Comparison of ENCODE assay signal across 32 mouse cellular contexts in genomic region chr10:80094085-80094484, GRCm38 (mm10). TPM values are rescaled to one million over a fixed set of nuclear protein-coding genes. Genes with fewer than 3 reads are reported as not detected.
DNase-seq lines count a peak whose midpoint lies in the region; ATAC-seq and TF ChIP-seq lines count a peak whose summit lies in the region.
"Had no signal": no experiment of that assay in that cellular context is flagged by ENCODE, and none has a peak within 500 bp of the region (broad histone marks: within the 10 kb centered on the region; RNA-seq: fewer than 3 reads in every experiment).

No protein-coding gene starts in this region.

- H3K27ac ChIP-seq in kidney, adult 2 months (ENCODE audit: insufficient read depth, low read depth, low read length) = no peak overlapping the region
- no peak overlapping the region for H3K27ac ChIP-seq in liver, postnatal 0 days (ENCODE audit: low read depth)
- no peak overlapping the region for H3K27ac ChIP-seq in liver, embryonic 12.5 days
- H3K27ac ChIP-seq: forebrain, embryonic 15.5 days; heart, embryonic 13.5 days; midbrain, embryonic 12.5 days; neural tube, embryonic 12.5 days; stomach, postnatal 0 days had no signal

- no peak for TF ChIP-seq EP300 in liver, postnatal 0 days (IDR thresholded peaks at IDR 0.05; ENCODE audit: low read depth)

- TF ChIP-seq POLR2A in kidney, adult 2 months (IDR thresholded peaks at IDR 0.05; ENCODE audit: low read depth, low read length) = no peak

- TF ChIP-seq CTCF in kidney, adult 2 months (conservative IDR thresholded peaks at IDR 0.05; ENCODE audit: insufficient read depth, insufficient read length, low read depth, low read length) = no peak
- TF ChIP-seq CTCF in liver, postnatal 0 days (IDR thresholded peaks at IDR 0.05; ENCODE audit: low read depth) = no peak

- no peaks in the 10 kb centered on the region for H3K27me3 ChIP-seq in kidney, adult 2 months (replicated peaks; ENCODE audit: control insufficient read depth, insufficient read depth, low read length)
- H3K27me3 ChIP-seq in liver, postnatal 0 days (ENCODE audit: insufficient read depth, low read length) = no peaks in the 10 kb centered on the region
- no peaks in the 10 kb centered on the region for H3K27me3 ChIP-seq in liver, embryonic 12.5 days (replicated peaks)
- H3K27me3 ChIP-seq: forebrain, embryonic 15.5 days; heart, embryonic 13.5 days; megakaryocyte, embryonic 14.5 days; midbrain, embryonic 12.5 days; neural tube, embryonic 12.5 days; Patski had no signal

- WGBS in kidney, adult 2 months = 61% methylated on average over 6 of the region's 6 CpGs
- 91% methylated on average over 6 of the region's 6 CpGs for WGBS in liver, postnatal 0 days (ENCODE audit: insufficient replicate concordance)
- 84% methylated on average over 6 of the region's 6 CpGs for WGBS in liver, embryonic 12.5 days (ENCODE audit: insufficient replicate concordance)

- no peaks in the 10 kb centered on the region for H3K36me3 ChIP-seq in kidney, adult 2 months (ENCODE audit: control insufficient read depth, insufficient read depth, low read length)
- H3K36me3 ChIP-seq in liver, postnatal 0 days (replicated peaks; ENCODE audit: insufficient read depth, low read length) = peaks cover 4% of the 10 kb centered on the region; the same call in 1 of the 2 replicates
- H3K36me3 ChIP-seq in liver, embryonic 12.5 days = peaks cover 35% of the 10 kb centered on the region
- H3K36me3 ChIP-seq: forebrain, embryonic 15.5 days; midbrain, embryonic 12.5 days; neural tube, embryonic 12.5 days had no signal

- peak; percentile 38; the same call in 1 of the 2 replicates for ATAC-seq in liver, postnatal 0 days
- no peak for ATAC-seq in liver, embryonic 12.5 days
- ATAC-seq: forebrain, embryonic 15.5 days; hindbrain, embryonic 16.5 days; intestine, embryonic 16.5 days; lung, postnatal 0 days; Patski had no signal

- H3K4me3 ChIP-seq in kidney, adult 2 months (ENCODE audit: insufficient read depth, low read depth, low read length) = no peak overlapping the region
- H3K4me3 ChIP-seq in liver, postnatal 0 days (ENCODE audit: low read depth, low read length) = no peak overlapping the region
- no peak overlapping the region for H3K4me3 ChIP-seq in liver, embryonic 12.5 days
- H3K4me3 ChIP-seq: forebrain, embryonic 15.5 days; heart, embryonic 13.5 days; hindbrain, embryonic 10.5 days; midbrain, embryonic 12.5 days; myocyte; neural tube, embryonic 12.5 days had no signal

- no peak overlapping the region for H3K4me2 ChIP-seq in liver, postnatal 0 days (ENCODE audit: low read depth, low read length)
- no peak overlapping the region for H3K4me2 ChIP-seq in liver, embryonic 12.5 days
- H3K4me2 ChIP-seq: forebrain, embryonic 15.5 days; heart, embryonic 13.5 days; midbrain, embryonic 12.5 days; neural tube, embryonic 12.5 days had no signal

- peak overlapping the region; percentile 16; the same call in 1 of the 2 replicates for H3K9ac ChIP-seq in liver, postnatal 0 days (replicated peaks)
- H3K9ac ChIP-seq in liver, embryonic 12.5 days = no peak overlapping the region
- H3K9ac ChIP-seq: forebrain, embryonic 15.5 days; midbrain, embryonic 12.5 days had no signal

- no peaks in the 10 kb centered on the region for H3K9me3 ChIP-seq in liver, postnatal 0 days (ENCODE audit: low read length)
- H3K9me3 ChIP-seq in liver, embryonic 12.5 days (replicated peaks) = no peaks in the 10 kb centered on the region
- H3K9me3 ChIP-seq: forebrain, embryonic 15.5 days; heart, embryonic 13.5 days; hindbrain, embryonic 10.5 days; megakaryocyte, embryonic 14.5 days; midbrain, embryonic 12.5 days; neural tube, embryonic 12.5 days had no signal

- peaks cover 56% of the 10 kb centered on the region for H3K4me1 ChIP-seq in kidney, adult 2 months (ENCODE audit: control insufficient read depth, insufficient read depth, low read length)
- H3K4me1 ChIP-seq in liver, postnatal 0 days (ENCODE audit: insufficient read depth) = peaks cover 52% of the 10 kb centered on the region
- peaks cover 91% of the 10 kb centered on the region for H3K4me1 ChIP-seq in liver, embryonic 12.5 days

- peak; percentile 75 for DNase-seq in adrenal gland, adult 8-10 months
- no peak for DNase-seq in adrenal gland, postnatal 4 days (ENCODE audit: low spot score in 2 of 2)
- DNase-seq in kidney, adult 2 months = peak; percentile 53
- DNase-seq in kidney, adult 11 months = no peak
- no peak for DNase-seq in liver, postnatal 0 days
- DNase-seq in urinary bladder, postnatal 4 days (ENCODE audit: low spot score in 2 of 2) = no peak
- DNase-seq: cerebellum, adult 8-10 months; cerebellum, postnatal 25 days; gastrocnemius, postnatal 25 days; heart, adult 11 months; heart, postnatal 14 days; layer of hippocampus, postnatal 36 days; left cerebral cortex, postnatal 4 days; lung, adult 18-20 months; lung, postnatal 4 days; right cerebral cortex, adult 18-20 months; spleen, adult 18-20 months; thymus, adult 18-20 months; thymus, postnatal 25 days had no signal

RNA-seq across cellular contexts. Expression of gene Sbno2, which starts 11.3 kb away (rescaled TPM):
- total RNA-seq in adrenal gland, adult 8-10 months (2022) = 10 to 100 TPM; 27.4 to 54.8 (median 45.1) TPM
- 10 to 100 TPM; 51.7 to 53.2 TPM for total RNA-seq in adrenal gland, postnatal 4 days (2021)
- 27.7 and 30.8 TPM in 2 replicates for polyA plus RNA-seq in kidney, adult 2 months (2012; rRNA removed)
- polyA plus RNA-seq in liver, postnatal 0 days (2015; fragmentation: Nextera tagmentation; extraction: Ambion mirVana) = 7.4 and 8.7 TPM in 2 replicates
- 15.0 and 15.4 TPM in 2 replicates for polyA plus RNA-seq in liver, embryonic 12.5 days (2016; fragmentation: Nextera tagmentation; extraction: Ambion mirVana)

RNA-seq across cellular contexts. Expression of gene Stk11, which starts 21.5 kb away (rescaled TPM):
- total RNA-seq in adrenal gland, adult 8-10 months (2022) = 100 to 1,000 TPM; 127 to 146 (median 143) TPM
- total RNA-seq in adrenal gland, postnatal 4 days (2021) = 100 to 1,000 TPM; 130 to 139 TPM
- 114 and 117 TPM in 2 replicates for polyA plus RNA-seq in kidney, adult 2 months (2012; rRNA removed)
- 9.1 and 11.2 TPM in 2 replicates for polyA plus RNA-seq in liver, postnatal 0 days (2015; fragmentation: Nextera tagmentation; extraction: Ambion mirVana)
- polyA plus RNA-seq in liver, embryonic 12.5 days (2016; fragmentation: Nextera tagmentation; extraction: Ambion mirVana) = 18.6 and 19.8 TPM in 2 replicates

RNA-seq across cellular contexts. Expression of gene Atp5d, which starts 44.3 kb away (rescaled TPM):
- 100 to 1,000 TPM; 380 to 452 (median 425) TPM for total RNA-seq in adrenal gland, adult 8-10 months (2022)
- total RNA-seq in adrenal gland, postnatal 4 days (2021) = 100 to 1,000 TPM; 401 to 425 TPM
- polyA plus RNA-seq in kidney, adult 2 months (2012; rRNA removed) = 1,948 and 2,036 TPM in 2 replicates
- 537 and 576 TPM in 2 replicates for polyA plus RNA-seq in liver, postnatal 0 days (2015; fragmentation: Nextera tagmentation; extraction: Ambion mirVana)
- polyA plus RNA-seq in liver, embryonic 12.5 days (2016; fragmentation: Nextera tagmentation; extraction: Ambion mirVana) = 393 and 419 TPM in 2 replicates

RNA-seq across cellular contexts. Expression of gene Cbarp, which starts 46.5 kb away (rescaled TPM):
- total RNA-seq in adrenal gland, adult 8-10 months (2022) = 10 to 100 TPM; 58.4 to 92.4 (median 81.9) TPM
- total RNA-seq in adrenal gland, postnatal 4 days (2021) = 10 to 100 TPM; 49.1 to 72.7 TPM
- 8.1 and 8.7 TPM in 2 replicates for polyA plus RNA-seq in kidney, adult 2 months (2012; rRNA removed)
- 0.11 and 0.18 TPM in 2 replicates for polyA plus RNA-seq in liver, postnatal 0 days (2015; fragmentation: Nextera tagmentation; extraction: Ambion mirVana)
- polyA plus RNA-seq in liver, embryonic 12.5 days (2016; fragmentation: Nextera tagmentation; extraction: Ambion mirVana) = 0.94 and 0.96 TPM in 2 replicates

RNA-seq across cellular contexts. Expression of gene Gpx4, which starts 47.1 kb away (rescaled TPM):
- 100 to 1,000 TPM; 697 to 776 (median 769) TPM for total RNA-seq in adrenal gland, adult 8-10 months (2022)
- 100 to 1,000 TPM; 576 to 622 TPM for total RNA-seq in adrenal gland, postnatal 4 days (2021)
- polyA plus RNA-seq in kidney, adult 2 months (2012; rRNA removed) = 1,431 and 1,557 TPM in 2 replicates
- 537 and 560 TPM in 2 replicates for polyA plus RNA-seq in liver, postnatal 0 days (2015; fragmentation: Nextera tagmentation; extraction: Ambion mirVana)
- 682 and 685 TPM in 2 replicates for polyA plus RNA-seq in liver, embryonic 12.5 days (2016; fragmentation: Nextera tagmentation; extraction: Ambion mirVana)

Comparison
In these comparisons a context has a peak if more than half of its experiments do, and no peak if none do; other contexts are left out.
1. DNase-seq: peak in adrenal gland, adult 8-10 months (single experiment) and kidney, adult 2 months (single experiment); none in adrenal gland, postnatal 4 days (0 of 2), kidney, adult 11 months (single experiment), liver, postnatal 0 days (single experiment) and urinary bladder, postnatal 4 days (0 of 2).